Comparison of ENCODE assay signal across 8 mouse cellular contexts in genomic region chr5:25759460-25760409, GRCm38 (mm10). TPM values are rescaled to one million over a fixed set of nuclear protein-coding genes. Genes with fewer than 3 reads are reported as not detected.
DNase-seq lines count a peak whose midpoint lies in the region; ATAC-seq lines count a peak whose summit lies in the region.

Actr3b (plus strand) TSS chr5:25759997.

- H3K36me3 ChIP-seq in embryonic facial prominence, embryonic 13.5 days = no peaks in the 10 kb centered on the region
- no peaks in the 10 kb centered on the region for H3K36me3 ChIP-seq in limb, embryonic 12.5 days
- H3K36me3 ChIP-seq in midbrain, embryonic 14.5 days (ENCODE audit: control insufficient read depth, insufficient read depth, low read length) = no peaks in the 10 kb centered on the region

- peak; percentile 59 for DNase-seq in 3134 (ENCODE audit: extremely low read depth, insufficient read length, low spot score)
- DNase-seq in adrenal gland, postnatal 4 days (ENCODE audit: low spot score in 2 of 2) = peak; percentile 44 to 73
- DNase-seq in heart, adult 8-10 months (ENCODE audit: low spot score) = peak; percentile 86
- peak; percentile 69 to 83 for DNase-seq in kidney, adult 8-10 months
- DNase-seq in midbrain, embryonic 14.5 days = peak; percentile 96
- DNase-seq in spleen, adult 12 weeks (ENCODE audit: low spot score) = peak; percentile 54

- H3K9ac ChIP-seq in embryonic facial prominence, embryonic 13.5 days = peak within 1 kb of the TSS; percentile 73
- peak within 1 kb of the TSS; percentile 70 for H3K9ac ChIP-seq in limb, embryonic 12.5 days (replicated peaks)
- peak within 1 kb of the TSS; percentile 83 for H3K9ac ChIP-seq in midbrain, embryonic 14.5 days (replicated peaks; ENCODE audit: low read length)

- peak within 1 kb of the TSS; percentile 95 for H3K4me2 ChIP-seq in embryonic facial prominence, embryonic 13.5 days
- peak within 1 kb of the TSS; percentile 96 for H3K4me2 ChIP-seq in limb, embryonic 12.5 days
- H3K4me2 ChIP-seq in midbrain, embryonic 14.5 days (ENCODE audit: low read length) = peak within 1 kb of the TSS; percentile 81

- H3K27ac ChIP-seq in embryonic facial prominence, embryonic 13.5 days = no peak within 1 kb of the TSS
- H3K27ac ChIP-seq in limb, embryonic 12.5 days = no peak within 1 kb of the TSS
- no peak within 1 kb of the TSS for H3K27ac ChIP-seq in midbrain, embryonic 14.5 days (replicated peaks; ENCODE audit: low read depth, low read length)

- H3K4me1 ChIP-seq in embryonic facial prominence, embryonic 13.5 days = 0 out of 2 replicates have a peak, but pooled peaks cover 4% of the 10 kb centered on the region
- H3K4me1 ChIP-seq in limb, embryonic 12.5 days (replicated peaks) = peaks cover 5% of the 10 kb centered on the region
- H3K4me1 ChIP-seq in midbrain, embryonic 14.5 days (ENCODE audit: control insufficient read depth, insufficient read depth, low read length) = peaks cover 18% of the 10 kb centered on the region

- 2% methylated on average over 45 of the region's 45 CpGs for WGBS in embryonic facial prominence, embryonic 13.5 days
- 3% methylated on average over 45 of the region's 45 CpGs for WGBS in limb, embryonic 12.5 days
- 3% methylated on average over 45 of the region's 45 CpGs for WGBS in midbrain, embryonic 14.5 days

- ATAC-seq in embryonic facial prominence, embryonic 13.5 days (ENCODE audit: insufficient number of reproducible peaks, insufficient read depth, low FRiP score, low TSS enrichment, low read depth) = peak; percentile 90
- peak; percentile 94 for ATAC-seq in limb, embryonic 12.5 days (ENCODE audit: insufficient number of reproducible peaks, insufficient read depth, low FRiP score, low TSS enrichment, low read depth)
- peak; percentile 98 for ATAC-seq in midbrain, embryonic 14.5 days (ENCODE audit: low FRiP score, low TSS enrichment)

- peaks cover 14% of the 10 kb centered on the region for H3K27me3 ChIP-seq in embryonic facial prominence, embryonic 13.5 days
- H3K27me3 ChIP-seq in limb, embryonic 12.5 days = peaks cover 13% of the 10 kb centered on the region
- H3K27me3 ChIP-seq in midbrain, embryonic 14.5 days (ENCODE audit: control insufficient read depth, insufficient read depth, low read length) = no peaks in the 10 kb centered on the region

- no peaks in the 10 kb centered on the region for H3K9me3 ChIP-seq in embryonic facial prominence, embryonic 13.5 days
- no peaks in the 10 kb centered on the region for H3K9me3 ChIP-seq in limb, embryonic 12.5 days
- no peaks in the 10 kb centered on the region for H3K9me3 ChIP-seq in midbrain, embryonic 14.5 days (ENCODE audit: control insufficient read depth, low read length)

- peak within 1 kb of the TSS; percentile 74 for H3K4me3 ChIP-seq in embryonic facial prominence, embryonic 13.5 days
- peak within 1 kb of the TSS; percentile 74 for H3K4me3 ChIP-seq in limb, embryonic 12.5 days (replicated peaks)
- peak within 1 kb of the TSS; percentile 84 for H3K4me3 ChIP-seq in midbrain, embryonic 14.5 days (replicated peaks; ENCODE audit: low read depth, low read length)

RNA-seq across cellular contexts. Expression of gene Actr3b, which starts in this region (rescaled TPM):
- total RNA-seq in adrenal gland, postnatal 4 days (2021) = 10 to 100 TPM; 10.6 to 11.9 TPM
- polyA plus RNA-seq in embryonic facial prominence, embryonic 13.5 days (2015; fragmentation: Nextera tagmentation; extraction: Ambion mirVana) = 4.7 and 5.2 TPM in 2 replicates
- 10 to 100 TPM; 41.0 to 62.7 (median 51.3) TPM for total RNA-seq in heart, adult 8-10 months (2022)
- polyA plus RNA-seq in limb, embryonic 12.5 days (2016; fragmentation: Nextera tagmentation; extraction: Ambion mirVana) = 2.7 and 3.6 TPM in 2 replicates
- 28.9 and 31.2 TPM in 2 replicates for polyA plus RNA-seq in midbrain, embryonic 14.5 days (2014; fragmentation: Nextera tagmentation; extraction: Ambion mirVana)
